Mouse (Mus musculus) ES-CJ7 (cell line): ENCODE measurements at regions not wholly inside any gene's neighbourhood (a gene's known extent, or its start where the extent isn't known, plus 50 kb on each side); places are given as distances from the start of the nearest gene placed in this dataset.

Experiments
- DNase-seq: peaks from one replicate; pipeline ENCODE4 v3.0.0; 2011; ENCODE audit warnings: low read depth, low spot score

- peak; percentile 57 for DNase-seq
Observed at GRCm38 (mm10) chr3:111194541-111194940, 943.7 kb upstream of the Prmt6 start.

DNA sequence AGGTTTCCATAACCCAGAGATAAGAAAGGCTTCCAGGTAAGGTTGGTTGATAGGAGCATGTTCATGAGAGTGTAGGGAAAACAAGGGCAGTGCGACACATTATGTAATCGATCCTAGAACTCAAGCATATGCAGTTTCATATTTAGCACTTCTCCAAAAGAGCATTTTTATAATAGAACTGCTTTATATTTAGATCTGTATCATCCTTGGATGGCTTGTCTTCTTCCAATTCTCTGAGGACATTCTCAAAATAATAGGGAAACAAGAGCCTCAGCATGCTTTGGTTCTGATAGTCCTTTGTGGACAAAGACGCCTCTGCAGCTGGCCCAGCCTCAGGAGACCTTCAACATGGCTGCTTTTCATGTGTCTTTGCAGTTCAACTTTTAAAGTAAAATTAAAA lies 915.9 kb upstream of the Prmt6 start:
- no peak for DNase-seq

DNA sequence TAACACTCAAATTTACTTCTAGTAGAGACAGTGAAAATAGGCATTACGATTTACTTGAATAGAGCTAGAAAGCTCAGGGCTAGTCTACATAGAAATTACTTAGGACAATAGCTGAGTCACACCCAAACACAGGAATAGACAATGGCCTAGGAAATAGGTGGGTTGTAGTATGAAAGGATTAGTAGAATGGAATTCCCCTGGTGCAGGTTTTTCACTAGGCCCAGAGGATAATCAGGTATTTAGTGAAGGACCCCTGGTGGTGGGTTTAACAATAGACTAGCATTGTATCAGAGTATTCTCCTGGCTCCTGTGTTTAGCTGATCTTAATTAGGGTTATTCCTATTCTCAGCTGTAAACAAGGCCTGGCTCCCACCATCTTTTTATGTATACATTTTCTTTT lies 890.4 kb upstream of the Prmt6 start:
- DNase-seq, result peak; percentile 10

GRCm38 (mm10) chr3:111108982-111109381 lies 858.2 kb upstream of the Prmt6 start:
- DNase-seq, result no peak

DNA sequence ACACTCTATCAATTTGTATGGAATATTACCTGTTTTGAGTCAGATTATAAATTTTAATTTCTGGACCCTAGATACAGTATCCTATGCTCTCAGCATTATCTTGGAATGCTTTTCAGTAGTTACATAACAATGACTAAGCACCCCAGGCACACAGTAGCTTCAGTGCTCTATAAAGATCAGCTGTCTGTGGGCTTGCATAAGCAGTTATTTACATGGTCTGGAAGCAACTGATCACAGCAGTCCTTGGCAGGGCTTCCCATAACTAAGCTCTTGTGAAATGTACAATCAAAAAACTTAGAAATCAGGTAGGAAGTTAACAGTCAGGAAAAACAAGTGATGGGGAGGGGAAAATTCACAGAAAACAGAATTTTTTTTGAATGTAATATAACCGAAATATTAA lies 851.8 kb upstream of the Prmt6 start:
- no peak for DNase-seq

GRCm38 (mm10) chr3:111074311-111074710 lies 823.5 kb upstream of the Prmt6 start:
- no peak for DNase-seq

GRCm38 (mm10) chr3:111070301-111070700 lies 819.5 kb upstream of the Prmt6 start:
- no peak for DNase-seq

DNA sequence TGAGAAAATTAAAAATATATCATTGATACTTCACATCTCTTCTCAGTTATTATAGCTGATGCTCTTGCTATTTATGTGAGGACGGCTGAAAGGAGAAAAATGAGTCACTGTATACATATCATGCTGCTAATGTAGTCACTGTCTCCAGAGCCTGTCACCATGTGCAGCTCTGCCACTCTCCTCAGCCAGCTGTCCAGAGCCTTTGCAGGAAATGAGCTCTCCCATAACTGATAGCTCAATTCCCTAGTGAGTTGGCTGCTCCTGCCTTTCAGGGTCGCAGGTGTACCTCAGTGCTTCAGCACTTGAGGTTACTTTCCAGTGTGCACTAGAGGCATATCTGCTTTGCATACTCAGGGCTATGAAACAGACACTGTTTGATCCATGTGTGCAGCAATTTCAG lies 819.0 kb upstream of the Prmt6 start:
- DNase-seq, result no peak

- DNase-seq, result peak; percentile 36
Observed at GRCm38 (mm10) chr3:111069156-111069555, 818.4 kb upstream of the Prmt6 start.

- no peak for DNase-seq
Observed at GRCm38 (mm10) chr3:111049638-111050037, 798.8 kb upstream of the Prmt6 start.
